Mouse (Mus musculus): ENCODE data around the gene Kif5a. TPM values are rescaled to one million over a fixed set of nuclear protein-coding genes. Genes with fewer than 3 reads are reported as not detected.

The Kif5a gene
- polyA plus RNA-seq, 1 experiment from 2014 or later: 47.6 TPM

GRCm38 (mm10) chr10:127285644-127286043 is 22.5 kb upstream of the Kif5a start:
- Histone ChIP-seq H3K4me3 (ENCODE audit: low read depth, low read length) (no peak overlapping the region), H3K36me3 (ENCODE audit: control insufficient read depth, insufficient read depth, low read length) (peaks cover 69% of the 10 kb centered on the region), H3K4me1 (ENCODE audit: control insufficient read depth, insufficient read depth, low read length) (peaks cover 17% of the 10 kb centered on the region), H3K9ac (ENCODE audit: low read length) (no peak overlapping the region), H3K27ac (ENCODE audit: low read depth, low read length) (no peak overlapping the region), H3K9me3 (replicated peaks; ENCODE audit: control insufficient read depth, low read length) (no peaks in the 10 kb centered on the region), H3K27me3 (replicated peaks; ENCODE audit: control insufficient read depth, insufficient read depth, low read length) (no peaks in the 10 kb centered on the region), H3K4me2 (ENCODE audit: low read length) (no peak overlapping the region)
- WGBS: 77% methylated on average over 13 of the region's 13 CpGs
- no peak for ATAC-seq
- DNase-seq (ENCODE audit: low spot score): no peak

- DNase-seq (ENCODE audit: low spot score): no peak
- ATAC-seq: no peak
- peaks cover 17% of the 10 kb centered on the region for H3K4me1 ChIP-seq (ENCODE audit: control insufficient read depth, insufficient read depth, low read length)
- WGBS: 79% methylated on average over 11 of the region's 11 CpGs
- H3K4me3 ChIP-seq (ENCODE audit: low read depth, low read length): no peak overlapping the region
- no peaks in the 10 kb centered on the region for H3K9me3 ChIP-seq (replicated peaks; ENCODE audit: control insufficient read depth, low read length)
- no peak overlapping the region for H3K4me2 ChIP-seq (ENCODE audit: low read length)
- H3K36me3 ChIP-seq (ENCODE audit: control insufficient read depth, insufficient read depth, low read length): peaks cover 76% of the 10 kb centered on the region
- H3K27me3 ChIP-seq (replicated peaks; ENCODE audit: control insufficient read depth, insufficient read depth, low read length): no peaks in the 10 kb centered on the region
- 0 out of 2 replicates have a peak overlapping the region, but pooled peaks have one; percentile 13 for H3K9ac ChIP-seq (ENCODE audit: low read length)
- H3K27ac ChIP-seq (ENCODE audit: low read depth, low read length): no peak overlapping the region
These were observed 21.8 kb upstream of the Kif5a start for GRCm38 (mm10) chr10:127284724-127285500.

- Histone ChIP-seq H3K9me3 (replicated peaks; ENCODE audit: control insufficient read depth, low read length) (no peaks in the 10 kb centered on the region), H3K27me3 (replicated peaks; ENCODE audit: control insufficient read depth, insufficient read depth, low read length) (no peaks in the 10 kb centered on the region), H3K27ac (ENCODE audit: low read depth, low read length) (no peak overlapping the region), H3K4me3 (ENCODE audit: low read depth, low read length) (no peak overlapping the region), H3K9ac (ENCODE audit: low read length) (no peak overlapping the region), H3K4me2 (ENCODE audit: low read length) (no peak overlapping the region), H3K4me1 (ENCODE audit: control insufficient read depth, insufficient read depth, low read length) (peaks cover 17% of the 10 kb centered on the region), H3K36me3 (ENCODE audit: control insufficient read depth, insufficient read depth, low read length) (peaks cover 82% of the 10 kb centered on the region)
- DNase-seq (ENCODE audit: low spot score) (no peak), ATAC-seq (no peak)
- 90% methylated on average over 7 of the region's 7 CpGs for WGBS
These were observed 21.0 kb upstream of the Kif5a start for GRCm38 (mm10) chr10:127284105-127284622.

- no peaks in the 10 kb centered on the region for H3K9me3 ChIP-seq (replicated peaks; ENCODE audit: control insufficient read depth, low read length)
- no peak for DNase-seq (ENCODE audit: low spot score)
- H3K27ac ChIP-seq (ENCODE audit: low read depth, low read length): no peak overlapping the region
- no peak overlapping the region for H3K9ac ChIP-seq (ENCODE audit: low read length)
- 88% methylated on average over 13 of the region's 13 CpGs for WGBS
- H3K4me3 ChIP-seq (ENCODE audit: low read depth, low read length): no peak overlapping the region
- H3K27me3 ChIP-seq (replicated peaks; ENCODE audit: control insufficient read depth, insufficient read depth, low read length): no peaks in the 10 kb centered on the region
- H3K4me2 ChIP-seq (ENCODE audit: low read length): no peak overlapping the region
- H3K4me1 ChIP-seq (ENCODE audit: control insufficient read depth, insufficient read depth, low read length): peaks cover 13% of the 10 kb centered on the region
- no peak for ATAC-seq
- peaks cover 96% of the 10 kb centered on the region for H3K36me3 ChIP-seq (ENCODE audit: control insufficient read depth, insufficient read depth, low read length)
These were observed 19.6 kb upstream of the Kif5a start for GRCm38 (mm10) chr10:127282620-127283215.

- WGBS: 85% methylated on average over 8 of the region's 8 CpGs
- peaks cover 98% of the 10 kb centered on the region for H3K36me3 ChIP-seq (ENCODE audit: control insufficient read depth, insufficient read depth, low read length)
- H3K27ac ChIP-seq (ENCODE audit: low read depth, low read length): no peak overlapping the region
- ATAC-seq (no peak), DNase-seq (ENCODE audit: low spot score) (no peak)
- no peaks in the 10 kb centered on the region for H3K9me3 ChIP-seq (replicated peaks; ENCODE audit: control insufficient read depth, low read length)
- no peak overlapping the region for H3K9ac ChIP-seq (ENCODE audit: low read length)
- no peak overlapping the region for H3K4me2 ChIP-seq (ENCODE audit: low read length)
- no peaks in the 10 kb centered on the region for H3K27me3 ChIP-seq (replicated peaks; ENCODE audit: control insufficient read depth, insufficient read depth, low read length)
- no peak overlapping the region for H3K4me3 ChIP-seq (ENCODE audit: low read depth, low read length)
- H3K4me1 ChIP-seq (ENCODE audit: control insufficient read depth, insufficient read depth, low read length): no peaks in the 10 kb centered on the region
These were observed 18.2 kb upstream of the Kif5a start for GRCm38 (mm10) chr10:127281316-127281715.

- H3K9me3 ChIP-seq (replicated peaks; ENCODE audit: control insufficient read depth, low read length): no peaks in the 10 kb centered on the region
- WGBS: 90% methylated on average over 2 of the region's 2 CpGs
- no peak for ATAC-seq
These were observed 16.6 kb upstream of the Kif5a start for GRCm38 (mm10) chr10:127279730-127280129.

GRCm38 (mm10) chr10:127274261-127275022 is 11.3 kb upstream of the Kif5a start:
- Histone ChIP-seq H3K9me3 (replicated peaks; ENCODE audit: control insufficient read depth, low read length) (no peaks in the 10 kb centered on the region), H3K4me1 (ENCODE audit: control insufficient read depth, insufficient read depth, low read length) (no peaks in the 10 kb centered on the region), H3K36me3 (ENCODE audit: control insufficient read depth, insufficient read depth, low read length) (peaks cover 92% of the 10 kb centered on the region), H3K4me3 (ENCODE audit: low read depth, low read length) (no peak overlapping the region), H3K27me3 (replicated peaks; ENCODE audit: control insufficient read depth, insufficient read depth, low read length) (no peaks in the 10 kb centered on the region), H3K27ac (ENCODE audit: low read depth, low read length) (no peak overlapping the region), H3K4me2 (ENCODE audit: low read length) (no peak overlapping the region), H3K9ac (ENCODE audit: low read length) (no peak overlapping the region)
- 90% methylated on average over 11 of the region's 11 CpGs for WGBS
- ATAC-seq (no peak), DNase-seq (ENCODE audit: low spot score) (no peak)

More at GRCm38 (mm10) chr10:127279730-127280129, 16.6 kb upstream of the Kif5a start:
- H3K4me3 ChIP-seq (ENCODE audit: low read depth, low read length): no peak overlapping the region
- no peaks in the 10 kb centered on the region for H3K27me3 ChIP-seq (replicated peaks; ENCODE audit: control insufficient read depth, insufficient read depth, low read length)
- H3K36me3 ChIP-seq (ENCODE audit: control insufficient read depth, insufficient read depth, low read length): peaks cover 98% of the 10 kb centered on the region
- no peak overlapping the region for H3K9ac ChIP-seq (ENCODE audit: low read length)
- DNase-seq (ENCODE audit: low spot score): no peak
- no peak overlapping the region for H3K27ac ChIP-seq (ENCODE audit: low read depth, low read length)
- no peaks in the 10 kb centered on the region for H3K4me1 ChIP-seq (ENCODE audit: control insufficient read depth, insufficient read depth, low read length)
- no peak overlapping the region for H3K4me2 ChIP-seq (ENCODE audit: low read length)

- H3K4me1 ChIP-seq (ENCODE audit: control insufficient read depth, insufficient read depth, low read length): peaks cover 2% of the 10 kb centered on the region; the same call in 1 of the 2 replicates
- H3K4me2 ChIP-seq (ENCODE audit: low read length): no peak overlapping the region
- no peak overlapping the region for H3K9ac ChIP-seq (ENCODE audit: low read length)
- H3K36me3 ChIP-seq (ENCODE audit: control insufficient read depth, insufficient read depth, low read length): peaks cover 85% of the 10 kb centered on the region
- H3K9me3 ChIP-seq (replicated peaks; ENCODE audit: control insufficient read depth, low read length): no peaks in the 10 kb centered on the region
- H3K27me3 ChIP-seq (replicated peaks; ENCODE audit: control insufficient read depth, insufficient read depth, low read length): no peaks in the 10 kb centered on the region
- H3K27ac ChIP-seq (ENCODE audit: low read depth, low read length): no peak overlapping the region
- 91% methylated on average over 5 of the region's 5 CpGs for WGBS
- no peak overlapping the region for H3K4me3 ChIP-seq (ENCODE audit: low read depth, low read length)
- DNase-seq (ENCODE audit: low spot score) (no peak), ATAC-seq (no peak)
These were observed 9.2 kb upstream of the Kif5a start for GRCm38 (mm10) chr10:127272371-127272770.

Measured in forebrain, embryonic 14.5 days (tissue).